Mouse (Mus musculus) large intestine, adult 2 months (tissue): Measurements from ENCODE around the gene Gm20388. TPM values are rescaled to one million over a fixed set of nuclear protein-coding genes. Genes with fewer than 3 reads are reported as not detected.
"Not testable (repeated sequence)": the region's sequence is repeated elsewhere in the genome, so short reads cannot be mapped to it uniquely, and the experiment has no call there.

Experiments
- DNase-seq: peaks from one replicate; pipeline ENCODE4 v3.0.0-alpha.2; 2012; ENCODE audit warnings: low read depth, low spot score
- WGBS: fragments of 180-500 bp; shearing (Covaris S2); methylation state at CpG from one replicate; pipeline ENCODE4 v1.1.7; 2018; 5-methylcytosine and 5-hydroxymethylcytosine counted together
- polyA plus RNA-seq: library from polyadenylated mRNA; depleted of rRNA; stranded (reverse); fragments of >200 nt; gene quantifications from 2 replicates; pipeline ENCODE4 v1.2.3, GENCODE M21; 2012

Gm20388 gene
- polyA plus RNA-seq, 1 experiment = 31.5 TPM

GRCm38 (mm10) chr8:124161683-124162082 lies 4251.0 kb downstream of the Gm20388 start:
- 75% methylated on average over 5 of the region's 5 CpGs for WGBS

DNA sequence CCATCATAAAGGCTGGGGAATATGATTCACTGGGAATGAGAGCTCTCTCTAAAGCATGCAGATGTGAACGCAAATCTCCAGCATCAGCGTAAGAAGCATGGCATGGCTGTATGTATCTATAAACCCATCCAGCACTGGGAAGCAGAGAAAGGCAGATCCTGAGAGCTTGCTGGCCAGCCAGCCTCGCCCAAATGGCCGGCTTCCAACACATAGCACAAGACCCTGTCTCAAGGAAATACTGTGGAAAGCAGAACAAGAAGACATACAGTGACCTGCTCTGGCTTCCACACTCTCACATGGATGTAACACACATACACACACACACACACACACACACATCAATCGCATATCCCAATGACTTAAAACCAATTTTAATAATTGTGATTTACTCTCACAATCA lies 4252.6 kb downstream of the Gm20388 start:
- DNase-seq = no peak
- 74% methylated on average over 5 of the region's 5 CpGs for WGBS

More at GRCm38 (mm10) chr8:124161683-124162082, 4251.0 kb downstream of the Gm20388 start:
- no peak for DNase-seq

- no peak for DNase-seq
- 50% methylated on average over 7 of the region's 7 CpGs for WGBS
Observed at GRCm38 (mm10) chr8:124169749-124170148, 4259.1 kb downstream of the Gm20388 start.

DNA sequence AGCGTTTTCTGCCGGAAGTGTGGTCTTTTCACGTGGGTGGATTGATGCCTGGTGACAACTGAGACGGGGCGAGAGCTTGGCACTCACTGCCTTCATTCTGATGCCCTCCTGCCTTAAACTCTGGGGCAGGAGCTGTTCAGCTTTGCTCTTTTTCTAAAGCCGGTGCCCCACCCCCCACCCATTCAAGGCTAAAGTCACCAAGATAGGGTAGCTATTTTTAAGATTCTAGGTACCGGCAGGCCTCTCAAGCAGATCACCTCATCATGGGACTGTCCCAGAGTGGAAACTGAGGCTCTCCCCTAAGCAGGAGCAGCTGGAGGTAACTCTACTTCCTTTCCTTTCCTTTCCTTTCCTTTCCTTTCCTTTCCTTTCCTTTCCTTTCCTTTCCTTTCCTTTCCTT lies 4260.0 kb downstream of the Gm20388 start:
- no peak for DNase-seq
- 81% methylated on average over 7 of the region's 7 CpGs for WGBS

GRCm38 (mm10) chr8:124171557-124172528 lies 4261.2 kb downstream of the Gm20388 start:
- no peak for DNase-seq
- 54% methylated on average over 17 of the region's 17 CpGs for WGBS

DNA sequence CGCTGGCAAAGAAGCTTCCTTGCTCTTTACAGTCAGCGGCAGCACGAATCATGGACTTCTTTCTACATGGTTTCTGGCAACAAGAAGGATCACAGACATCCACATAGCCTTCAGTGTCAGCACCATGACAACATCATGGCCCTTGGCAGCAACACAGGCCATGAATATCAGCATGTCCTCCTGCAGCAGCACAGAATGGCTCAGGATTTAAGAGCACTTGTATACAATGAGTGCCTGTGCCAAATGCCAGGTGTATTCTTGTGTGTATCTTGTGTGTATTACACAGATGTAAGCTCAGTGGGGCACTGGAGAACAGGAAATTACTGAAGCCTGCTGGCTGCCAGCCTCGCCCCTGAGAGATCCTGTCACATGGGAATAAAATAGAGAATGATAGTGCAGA lies 4263.0 kb downstream of the Gm20388 start:
- 65% methylated on average over 4 of the region's 4 CpGs for WGBS

GRCm38 (mm10) chr8:124176133-124176532 lies 4265.5 kb downstream of the Gm20388 start:
- 84% methylated on average over 6 of the region's 6 CpGs for WGBS
- DNase-seq = no peak

More for the DNA sequence above, 4263.0 kb downstream of the Gm20388 start:
- no peak for DNase-seq

- not testable (repeated sequence) for DNase-seq
- WGBS = 92% methylated on average over 1 of the region's 1 CpGs
Observed at GRCm38 (mm10) chr8:124177092-124177491, 4266.5 kb downstream of the Gm20388 start.

DNA sequence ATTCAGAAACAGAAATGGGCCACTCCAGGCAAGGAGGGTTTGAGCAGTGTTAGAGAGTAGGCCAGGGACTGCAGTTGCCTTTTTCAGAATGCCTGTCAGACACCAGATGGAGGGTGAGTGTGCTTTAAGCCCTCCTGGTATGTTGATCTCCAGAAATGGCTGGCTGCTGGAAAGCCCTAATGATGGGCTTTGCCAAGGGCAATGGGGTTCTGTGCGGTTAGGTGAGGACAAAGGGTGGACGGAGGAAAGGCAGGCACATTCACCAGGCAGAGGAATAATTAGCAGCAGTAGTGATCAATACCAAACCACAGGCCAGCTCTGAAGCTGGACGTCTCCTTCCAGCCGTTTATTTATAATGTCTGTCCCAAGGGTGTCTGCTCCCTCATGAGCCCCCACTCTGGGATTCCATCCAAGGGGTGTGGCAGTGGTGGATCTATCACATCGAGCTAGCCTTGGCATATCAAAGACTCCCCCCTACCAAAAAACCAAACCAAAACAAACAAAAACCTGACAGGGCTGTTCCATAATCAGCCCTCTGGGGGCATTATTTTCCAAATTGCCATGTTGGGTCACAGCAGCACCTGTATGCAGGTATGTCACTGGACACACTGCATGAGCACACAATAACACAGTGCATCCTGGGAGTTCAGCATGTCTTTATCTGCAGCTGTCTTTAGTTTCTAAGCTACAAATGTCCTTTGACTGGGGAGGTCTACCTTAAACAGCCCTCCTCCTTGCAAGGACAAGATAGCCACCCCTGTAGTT lies 4270.2 kb downstream of the Gm20388 start:
- WGBS = 47% methylated on average over 5 of the region's 5 CpGs

GRCm38 (mm10) chr8:124181751-124182150 lies 4271.1 kb downstream of the Gm20388 start:
- no peak for DNase-seq
- 29% methylated on average over 5 of the region's 5 CpGs for WGBS

More for the DNA sequence above, 4270.2 kb downstream of the Gm20388 start:
- DNase-seq = no peak

GRCm38 (mm10) chr8:124182224-124182623 lies 4271.6 kb downstream of the Gm20388 start:
- DNase-seq = no peak
- 46% methylated on average over 13 of the region's 13 CpGs for WGBS

GRCm38 (mm10) chr8:124184078-124184477 lies 4273.4 kb downstream of the Gm20388 start:
- WGBS = 81% methylated on average over 3 of the region's 3 CpGs
- no peak for DNase-seq

DNA sequence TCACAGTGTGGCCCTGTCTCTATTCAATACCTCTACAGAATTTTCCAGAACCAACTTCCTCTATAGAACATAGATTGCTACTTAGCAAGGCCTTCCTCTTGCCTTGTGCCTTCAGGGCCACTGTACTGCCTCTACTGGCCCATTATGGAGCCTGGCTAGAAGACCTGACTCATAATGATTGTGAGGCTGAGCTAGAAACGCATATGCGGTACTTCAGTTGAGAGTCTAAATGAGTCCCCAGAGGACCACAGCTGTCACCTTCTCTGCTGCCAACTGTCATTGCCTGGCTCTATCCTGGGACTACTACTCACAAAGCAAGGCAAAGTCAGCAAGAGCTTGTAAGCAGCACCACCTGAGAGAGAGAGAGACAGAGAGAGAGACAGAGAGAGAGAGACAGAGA lies 4273.9 kb downstream of the Gm20388 start:
- WGBS = 63% methylated on average over 2 of the region's 2 CpGs
- no peak for DNase-seq

GRCm38 (mm10) chr8:124185081-124185480 lies 4274.4 kb downstream of the Gm20388 start:
- 76% methylated on average over 6 of the region's 6 CpGs for WGBS
- no peak for DNase-seq

DNA sequence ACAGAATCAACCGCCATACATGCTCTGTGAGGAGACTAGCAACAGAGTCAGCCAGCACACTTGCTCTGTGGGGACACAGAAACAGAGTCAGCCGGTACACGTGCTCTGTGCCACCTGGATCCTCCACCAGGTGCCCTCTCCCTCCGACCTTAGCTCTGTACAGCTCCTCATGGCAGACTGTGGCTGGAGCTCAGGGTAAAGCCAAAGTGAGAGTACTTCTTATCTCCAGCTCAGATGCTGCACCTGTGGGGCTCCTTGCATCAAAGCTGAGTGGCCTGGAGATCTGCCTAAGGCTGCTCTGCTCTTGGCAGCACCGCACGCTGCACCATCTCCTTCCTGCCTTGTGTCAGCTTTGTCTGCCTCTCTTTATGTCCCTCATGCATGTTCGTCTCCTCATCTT lies 4279.7 kb downstream of the Gm20388 start:
- 79% methylated on average over 7 of the region's 7 CpGs for WGBS
- DNase-seq = no peak

DNA sequence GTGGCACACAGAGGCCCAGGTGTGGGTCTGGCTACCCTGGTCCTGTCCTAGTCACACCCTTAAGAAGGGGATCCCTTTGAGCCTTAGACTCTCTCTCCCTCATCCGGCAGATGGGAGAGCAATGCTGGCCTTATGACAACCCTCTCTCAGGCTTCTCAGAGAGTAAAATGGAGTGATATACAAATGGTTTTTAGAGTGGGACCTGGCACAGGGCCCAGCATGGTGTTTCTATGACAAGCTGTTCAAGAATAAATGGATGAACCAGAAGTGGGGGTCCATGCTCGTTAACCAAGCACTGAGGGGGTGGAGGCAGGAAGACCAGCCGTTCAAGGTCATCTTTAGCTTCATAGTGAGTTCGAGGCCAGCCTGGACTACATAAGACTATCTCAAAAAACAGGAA lies 4281.6 kb downstream of the Gm20388 start:
- 73% methylated on average over 4 of the region's 4 CpGs for WGBS
- no peak for DNase-seq

- WGBS = 69% methylated on average over 10 of the region's 10 CpGs
- DNase-seq = no peak
Observed at GRCm38 (mm10) chr8:124192976-124193375, 4282.3 kb downstream of the Gm20388 start.

GRCm38 (mm10) chr8:124193992-124194391 lies 4283.4 kb downstream of the Gm20388 start:
- DNase-seq = no peak
- 91% methylated on average over 5 of the region's 5 CpGs for WGBS

GRCm38 (mm10) chr8:124196195-124196594 lies 4285.6 kb downstream of the Gm20388 start:
- 49% methylated on average over 5 of the region's 5 CpGs for WGBS
- DNase-seq = no peak

DNA sequence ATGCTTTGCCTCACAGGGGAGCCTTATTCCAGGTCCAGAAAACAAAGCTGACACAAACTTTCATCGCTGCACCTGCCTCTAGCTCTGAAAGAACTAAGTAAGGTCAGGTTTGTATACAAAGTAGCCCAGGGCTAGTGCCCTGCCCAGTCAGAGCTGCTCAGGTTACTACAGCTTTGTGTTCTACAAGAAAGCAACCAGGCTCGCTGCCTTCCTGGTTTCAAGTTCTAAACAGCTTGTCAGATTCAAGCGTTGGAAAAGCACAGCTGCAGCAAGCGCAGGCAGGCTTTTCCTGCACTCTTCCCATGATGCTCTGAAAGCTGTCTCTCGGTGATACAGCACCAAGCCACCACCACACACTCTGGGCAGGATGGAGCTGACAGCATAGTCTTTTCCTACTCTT lies 4286.2 kb downstream of the Gm20388 start:
- 39% methylated on average over 5 of the region's 5 CpGs for WGBS
- DNase-seq = no peak
